Mouse (Mus musculus) lung, embryonic 15.5 days (tissue): Measurements from ENCODE around the gene Pou5f1. TPM values are rescaled to one million over a fixed set of nuclear protein-coding genes. Genes with fewer than 3 reads are reported as not detected.
"Not testable (repeated sequence)": the region's sequence is repeated elsewhere in the genome, so short reads cannot be mapped to it uniquely, and the experiment has no call there.

Experiments
- ATAC-seq: fragments of 200-750 bp; cut with Nextera tagmentation; 2 replicates; pipeline ENCODE4 v1.8.0; 2017; ENCODE audit warnings: moderate number of reproducible peaks, borderline replicate concordance; ENCODE audit not compliant: low FRiP score, low TSS enrichment; ENCODE audit errors: extremely low read depth
- H3K27ac ChIP-seq: fragments of 300-500 bp; sonication (generic); 2 replicates; pipeline ENCODE4 v1.5.1; 2015; ENCODE audit warnings: moderate library complexity, mild to moderate bottlenecking, inconsistent platforms
- H3K27me3 ChIP-seq: fragments of 300-500 bp; sonication (generic); 2 replicates; pipeline ENCODE4 v1.6.1; 2015; ENCODE audit warnings: inconsistent platforms
- H3K36me3 ChIP-seq: fragments of 300-500 bp; sonication (generic); 2 replicates; pipeline ENCODE4 v1.6.1; 2015; ENCODE audit warnings: inconsistent platforms
- H3K4me1 ChIP-seq: fragments of 300-500 bp; sonication (generic); 2 replicates; pipeline ENCODE4 v1.6.1; 2015; ENCODE audit warnings: inconsistent platforms
- H3K4me2 ChIP-seq: fragments of 300-500 bp; sonication (generic); 2 replicates; pipeline ENCODE4 v1.6.1; 2015; ENCODE audit warnings: inconsistent platforms, mild to moderate bottlenecking, moderate library complexity
- H3K4me3 ChIP-seq: fragments of 300-500 bp; sonication (generic); 2 replicates; pipeline ENCODE4 v1.5.1; 2015; ENCODE audit warnings: mild to moderate bottlenecking, inconsistent platforms
- H3K9ac ChIP-seq: fragments of 300-500 bp; sonication (generic); 2 replicates; pipeline ENCODE4 v1.6.1; 2015; ENCODE audit warnings: inconsistent platforms
- H3K9me3 ChIP-seq: fragments of 300-500 bp; sonication (generic); 2 replicates; pipeline ENCODE4 v1.6.1; 2016; ENCODE audit warnings: inconsistent platforms
- WGBS: fragments of 180-500 bp; shearing (Covaris S2); methylation state at CpG from one replicate; pipeline ENCODE4 v1.1.7; 2015; 5-methylcytosine and 5-hydroxymethylcytosine counted together
- polyA plus RNA-seq: library from polyadenylated mRNA; unstranded; fragments of >200 nt; fragmentation: Nextera tagmentation; extraction: Ambion mirVana; gene quantifications from 2 replicates; pipeline ENCODE4 v1.2.1, GENCODE M21; 2015

The Pou5f1 gene
- polyA plus RNA-seq, 1 experiment from 2014 or later: 0.11 TPM

- H3K36me3 ChIP-seq: no peaks in the 10 kb centered on the region
- no peaks in the 10 kb centered on the region for H3K4me1 ChIP-seq
- no peak for ATAC-seq
- H3K9me3 ChIP-seq: no peaks in the 10 kb centered on the region
- H3K27ac ChIP-seq: no peak overlapping the region
- WGBS: 92% methylated on average over 7 of the region's 7 CpGs
- no peak overlapping the region for H3K4me2 ChIP-seq
- H3K9ac ChIP-seq: no peak overlapping the region
- no peak overlapping the region for H3K4me3 ChIP-seq
- H3K27me3 ChIP-seq: no peaks in the 10 kb centered on the region
Measured at GRCm38 (mm10) chr17:35497124-35497523, 8.7 kb upstream of the Pou5f1 start.

- H3K27ac ChIP-seq: no peak overlapping the region
- H3K4me2 ChIP-seq: no peak overlapping the region
- H3K9ac ChIP-seq: no peak overlapping the region
- no peaks in the 10 kb centered on the region for H3K9me3 ChIP-seq
- H3K4me3 ChIP-seq: no peak overlapping the region
- H3K36me3 ChIP-seq: no peaks in the 10 kb centered on the region
- H3K27me3 ChIP-seq: peaks cover 11% of the 10 kb centered on the region
- WGBS: 10% methylated on average over 6 of the region's 6 CpGs
- H3K4me1 ChIP-seq: no peaks in the 10 kb centered on the region
- ATAC-seq: no peak
Measured at GRCm38 (mm10) chr17:35502226-35502625, 3.6 kb upstream of the Pou5f1 start.

DNA sequence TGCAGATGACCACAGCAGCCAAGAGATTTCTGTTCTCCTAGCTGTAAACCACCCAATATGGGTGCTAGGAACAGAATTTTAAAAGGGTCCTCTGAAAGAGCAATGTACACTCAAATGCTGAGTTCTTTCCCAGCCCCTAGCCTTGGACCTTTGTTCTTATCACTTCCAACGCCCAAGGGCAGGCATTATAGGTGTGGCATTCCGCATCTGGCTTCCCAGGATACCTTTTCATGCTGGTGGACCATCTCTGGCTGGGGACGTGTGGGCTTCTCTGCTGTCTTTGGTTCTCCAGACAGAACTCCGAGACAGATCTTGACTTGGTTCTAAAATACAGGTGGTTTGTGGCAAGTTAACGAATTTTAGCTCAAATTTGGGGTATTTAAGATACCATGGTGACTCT lies 3.1 kb upstream of the Pou5f1 start:
- H3K4me2 ChIP-seq: no peak overlapping the region
- H3K36me3 ChIP-seq: no peaks in the 10 kb centered on the region
- H3K9me3 ChIP-seq: no peaks in the 10 kb centered on the region
- no peak for ATAC-seq
- no peak overlapping the region for H3K27ac ChIP-seq
- H3K4me1 ChIP-seq: no peaks in the 10 kb centered on the region
- H3K9ac ChIP-seq: no peak overlapping the region
- H3K4me3 ChIP-seq: no peak overlapping the region
- WGBS: 46% methylated on average over 5 of the region's 5 CpGs
- peaks cover 16% of the 10 kb centered on the region for H3K27me3 ChIP-seq

DNA sequence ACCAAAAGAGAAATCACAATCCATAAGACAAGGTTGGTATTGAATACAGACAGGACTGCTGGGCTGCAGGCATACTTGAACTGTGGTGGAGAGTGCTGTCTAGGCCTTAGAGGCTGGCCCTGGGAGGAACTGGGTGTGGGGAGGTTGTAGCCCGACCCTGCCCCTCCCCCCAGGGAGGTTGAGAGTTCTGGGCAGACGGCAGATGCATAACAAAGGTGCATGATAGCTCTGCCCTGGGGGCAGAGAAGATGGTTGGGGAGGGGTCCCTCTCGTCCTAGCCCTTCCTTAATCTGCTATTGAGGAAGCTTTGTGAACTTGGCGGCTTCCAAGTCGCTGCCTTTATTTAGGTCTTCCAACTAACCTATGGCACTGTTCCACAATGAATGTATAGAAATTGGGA lies 2.0 kb upstream of the Pou5f1 start:
- 38% methylated on average over 5 of the region's 5 CpGs for WGBS
- no peaks in the 10 kb centered on the region for H3K4me1 ChIP-seq
- no peak overlapping the region for H3K27ac ChIP-seq
- H3K4me2 ChIP-seq: no peak overlapping the region
- H3K4me3 ChIP-seq: no peak overlapping the region
- H3K36me3 ChIP-seq: no peaks in the 10 kb centered on the region
- no peak overlapping the region for H3K9ac ChIP-seq
- peaks cover 19% of the 10 kb centered on the region for H3K27me3 ChIP-seq
- no peaks in the 10 kb centered on the region for H3K9me3 ChIP-seq
- ATAC-seq: no peak

DNA sequence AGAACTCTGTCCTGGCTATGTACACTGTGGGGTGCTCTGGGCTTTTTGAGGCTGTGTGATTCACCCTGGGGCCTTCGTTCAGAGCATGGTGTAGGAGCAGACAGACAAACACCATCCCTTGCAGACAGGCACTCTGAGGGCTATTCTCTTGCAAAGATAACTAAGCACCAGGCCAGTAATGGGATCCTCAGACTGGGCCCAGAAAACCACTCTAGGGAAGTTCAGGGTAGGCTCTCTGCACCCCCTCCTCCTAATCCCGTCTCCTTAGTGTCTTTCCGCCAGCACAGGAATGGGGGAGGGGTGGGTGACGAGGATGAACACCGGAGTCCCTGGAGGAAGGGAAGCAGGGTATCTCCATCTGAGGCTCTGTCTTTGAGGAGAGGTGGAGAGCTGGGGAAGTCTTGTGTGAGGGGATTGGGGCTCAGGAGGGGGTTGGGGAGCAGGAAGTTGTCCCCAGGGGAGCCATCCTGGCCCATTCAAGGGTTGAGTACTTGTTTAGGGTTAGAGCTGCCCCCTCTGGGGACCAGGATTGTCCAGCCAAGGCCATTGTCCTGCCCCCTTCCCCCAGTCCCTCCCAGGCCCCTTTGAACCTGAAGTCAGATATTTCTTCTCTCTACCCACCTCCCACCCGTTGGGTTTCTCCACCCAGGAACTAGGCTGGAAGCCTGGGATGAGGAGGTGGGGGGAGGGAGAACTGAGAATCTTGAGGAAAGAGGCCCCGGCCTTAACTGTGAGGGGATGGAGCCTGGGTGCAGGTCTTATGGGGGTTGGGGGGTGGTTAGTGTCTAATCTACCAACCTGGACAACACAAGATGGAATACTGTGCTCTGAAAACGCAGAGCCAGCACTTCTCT lies 963 bp upstream of the Pou5f1 start:
- ATAC-seq: no peak
- H3K27ac ChIP-seq: no peak overlapping the region
- H3K27me3 ChIP-seq: peaks cover 22% of the 10 kb centered on the region
- H3K4me1 ChIP-seq: peaks cover 7% of the 10 kb centered on the region; the same call in 1 of the 2 replicates
- 31% methylated on average over 8 of the region's 8 CpGs for WGBS
- no peaks in the 10 kb centered on the region for H3K9me3 ChIP-seq
- H3K9ac ChIP-seq: no peak overlapping the region
- no peak overlapping the region for H3K4me3 ChIP-seq
- no peaks in the 10 kb centered on the region for H3K36me3 ChIP-seq
- no peak overlapping the region for H3K4me2 ChIP-seq

- Histone ChIP-seq H3K4me1 (peaks cover 7% of the 10 kb centered on the region; the same call in 1 of the 2 replicates), H3K4me3 (no peak overlapping the region), H3K27ac (no peak overlapping the region), H3K4me2 (no peak overlapping the region), H3K9ac (no peak overlapping the region), H3K36me3 (no peaks in the 10 kb centered on the region), H3K9me3 (no peaks in the 10 kb centered on the region), H3K27me3 (peaks cover 22% of the 10 kb centered on the region)
- WGBS: 17% methylated on average over 10 of the region's 10 CpGs
- no peak for ATAC-seq
Measured at GRCm38 (mm10) chr17:35506881-35507280, 1.1 kb downstream of the Pou5f1 start.

DNA sequence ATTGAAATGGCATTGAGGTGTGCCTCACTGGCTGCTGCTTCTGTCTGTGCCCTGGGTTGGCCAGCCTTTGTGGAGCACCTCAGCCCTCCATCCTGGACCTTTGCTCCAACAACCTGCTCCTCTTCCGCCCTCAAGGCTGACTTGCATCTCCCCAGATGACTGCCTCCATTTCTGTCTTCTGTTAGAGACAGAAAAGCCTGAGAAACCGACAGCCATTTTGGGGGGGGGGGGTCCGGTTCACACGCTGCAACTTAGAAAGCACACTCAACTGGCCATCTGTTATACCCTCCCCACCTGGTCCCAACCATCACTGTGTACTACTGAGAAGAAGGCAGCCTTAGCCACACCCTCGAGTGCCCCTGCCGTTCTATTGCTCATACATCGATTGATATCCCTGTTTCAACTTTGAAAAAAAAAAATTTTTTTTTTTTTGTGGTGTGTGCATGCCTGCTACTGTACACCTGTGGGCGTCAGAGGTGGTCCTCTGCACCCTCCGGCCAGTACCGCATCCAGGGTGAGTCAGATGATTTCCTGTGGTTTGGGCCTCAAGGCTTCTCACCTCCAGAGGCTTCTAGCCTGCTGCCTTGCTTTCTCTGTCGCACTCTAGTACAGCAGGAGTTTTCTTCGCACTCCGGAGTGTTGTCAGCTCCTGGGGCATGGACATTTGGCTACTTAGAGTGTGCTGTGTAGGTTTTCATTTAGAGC lies 1.9 kb downstream of the Pou5f1 start:
- Histone ChIP-seq H3K9me3 (no peaks in the 10 kb centered on the region), H3K4me2 (no peak overlapping the region), H3K4me1 (peaks cover 7% of the 10 kb centered on the region; the same call in 1 of the 2 replicates), H3K36me3 (peaks cover 4% of the 10 kb centered on the region; the same call in 1 of the 2 replicates), H3K9ac (no peak overlapping the region), H3K4me3 (no peak overlapping the region), H3K27ac (no peak overlapping the region), H3K27me3 (peaks cover 22% of the 10 kb centered on the region)
- WGBS: 27% methylated on average over 13 of the region's 13 CpGs
- ATAC-seq: no peak

GRCm38 (mm10) chr17:35508279-35508678 lies 2.5 kb downstream of the Pou5f1 start:
- not testable (repeated sequence) for H3K9me3 ChIP-seq, H3K4me2 ChIP-seq, H3K36me3 ChIP-seq, ATAC-seq, H3K27ac ChIP-seq, H3K9ac ChIP-seq, H3K4me3 ChIP-seq, H3K4me1 ChIP-seq
- peaks cover 22% of the 10 kb centered on the region for H3K27me3 ChIP-seq
- 46% methylated on average over 5 of the region's 5 CpGs for WGBS

GRCm38 (mm10) chr17:35509284-35509683 lies 3.5 kb downstream of the Pou5f1 start:
- Histone ChIP-seq H3K4me3 (no peak overlapping the region), H3K4me2 (no peak overlapping the region), H3K9ac (no peak overlapping the region), H3K4me1 (peaks cover 10% of the 10 kb centered on the region), H3K27me3 (peaks cover 22% of the 10 kb centered on the region), H3K36me3 (peaks cover 8% of the 10 kb centered on the region; the same call in 1 of the 2 replicates), H3K27ac (no peak overlapping the region), H3K9me3 (no peaks in the 10 kb centered on the region)
- WGBS: 11% methylated on average over 8 of the region's 8 CpGs
- peak; percentile 21; the same call in 1 of the 2 replicates for ATAC-seq

DNA sequence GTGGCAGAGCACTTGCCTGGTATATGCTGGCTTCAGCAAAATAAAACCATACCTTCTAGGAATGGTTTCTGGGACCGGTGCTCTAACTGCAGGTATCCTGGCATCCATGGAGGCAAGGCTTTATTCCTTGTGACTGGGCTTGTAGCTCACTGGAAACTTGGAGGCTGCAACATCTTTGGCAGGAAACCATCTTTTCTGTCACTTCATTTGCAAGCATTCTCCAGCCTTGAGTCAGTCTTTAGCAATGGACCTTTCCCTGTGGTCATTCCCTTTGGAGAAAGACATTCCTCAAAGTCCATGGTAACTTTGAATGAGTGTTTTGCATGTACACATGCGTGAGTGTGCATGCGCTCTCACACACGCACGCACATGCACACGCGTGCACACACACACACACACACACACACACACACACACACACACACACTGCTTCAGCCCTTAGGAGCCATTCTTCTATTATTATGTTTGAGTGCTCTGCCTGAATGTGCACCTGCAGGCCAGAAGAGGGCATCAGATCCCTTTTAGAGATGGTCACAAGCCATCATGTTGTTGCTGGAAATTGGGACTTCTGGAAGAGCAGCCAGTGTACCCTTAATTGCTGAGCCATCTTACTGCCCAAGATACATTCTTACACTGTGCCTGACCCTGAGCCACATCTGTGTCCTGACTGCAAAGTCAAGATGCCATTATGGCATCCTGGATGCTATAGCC lies 7.3 kb downstream of the Pou5f1 start:
- ATAC-seq: no peak
- H3K27ac ChIP-seq: no peak overlapping the region
- peaks cover 8% of the 10 kb centered on the region; the same call in 1 of the 2 replicates for H3K36me3 ChIP-seq
- H3K9ac ChIP-seq: no peak overlapping the region
- no peak overlapping the region for H3K4me2 ChIP-seq
- no peak overlapping the region for H3K4me3 ChIP-seq
- WGBS: 94% methylated on average over 7 of the region's 7 CpGs
- H3K9me3 ChIP-seq: no peaks in the 10 kb centered on the region
- H3K4me1 ChIP-seq: peaks cover 37% of the 10 kb centered on the region
- H3K27me3 ChIP-seq: peaks cover 4% of the 10 kb centered on the region; the same call in 1 of the 2 replicates

- no peaks in the 10 kb centered on the region for H3K9me3 ChIP-seq
- no peak for ATAC-seq
- no peak overlapping the region for H3K4me3 ChIP-seq
- H3K4me1 ChIP-seq: peaks cover 45% of the 10 kb centered on the region
- H3K4me2 ChIP-seq: peak overlapping the region; percentile 86
- H3K36me3 ChIP-seq: peaks cover 8% of the 10 kb centered on the region; the same call in 1 of the 2 replicates
- WGBS: 24% methylated on average over 2 of the region's 2 CpGs
- H3K27me3 ChIP-seq: peaks cover 3% of the 10 kb centered on the region; the same call in 1 of the 2 replicates
- no peak overlapping the region for H3K9ac ChIP-seq
- no peak overlapping the region for H3K27ac ChIP-seq
Measured at GRCm38 (mm10) chr17:35513886-35514285, 8.1 kb downstream of the Pou5f1 start.
